Mouse (Mus musculus) lung, postnatal 25 days (tissue): ENCODE data around the gene Cyp2s1.

Source experiments
- DNase-seq: peaks from one replicate; pipeline ENCODE4 v3.0.0; 2022; ENCODE audit warnings: low spot score

The Cyp2s1 gene

DNA sequence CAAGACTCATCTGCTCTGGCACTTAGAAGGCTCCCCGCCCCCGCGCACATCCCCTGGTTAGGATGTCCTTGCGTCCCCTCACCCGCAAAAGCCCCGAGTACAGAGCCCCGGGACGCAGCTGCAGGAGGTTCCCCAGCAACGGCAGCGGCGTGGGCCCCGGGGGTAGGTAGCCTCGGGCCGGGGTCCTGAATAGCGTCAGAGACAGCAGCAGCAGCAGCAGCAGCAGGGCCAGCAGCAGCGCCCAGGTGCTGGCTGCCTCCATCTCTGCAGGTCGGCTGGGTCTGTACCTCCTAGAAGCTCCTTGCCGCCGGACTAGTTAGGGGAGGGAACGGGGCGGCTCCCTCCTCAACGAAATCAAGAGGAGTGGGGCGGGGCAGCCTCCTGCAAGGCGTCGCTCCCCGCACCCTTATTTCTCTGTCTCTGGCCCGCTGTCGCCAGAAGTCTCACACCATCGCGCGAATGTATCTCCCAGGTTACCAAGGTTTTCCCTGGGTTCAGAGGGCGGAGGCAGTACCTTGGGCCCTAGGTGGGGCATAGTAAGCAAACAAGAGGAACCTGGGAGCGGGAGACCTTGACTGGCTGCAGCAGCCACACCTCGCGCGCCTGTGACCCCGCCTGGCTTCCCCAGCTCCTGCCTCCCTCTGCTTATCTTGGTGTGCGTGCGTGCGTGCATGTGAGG lies at the start of gene Cyp2s1:
Gene Cyp2s1 (minus strand): TSS at position 673 of the 679 bp plus-strand sequence.
- DNase-seq = peak; percentile 67

DNA sequence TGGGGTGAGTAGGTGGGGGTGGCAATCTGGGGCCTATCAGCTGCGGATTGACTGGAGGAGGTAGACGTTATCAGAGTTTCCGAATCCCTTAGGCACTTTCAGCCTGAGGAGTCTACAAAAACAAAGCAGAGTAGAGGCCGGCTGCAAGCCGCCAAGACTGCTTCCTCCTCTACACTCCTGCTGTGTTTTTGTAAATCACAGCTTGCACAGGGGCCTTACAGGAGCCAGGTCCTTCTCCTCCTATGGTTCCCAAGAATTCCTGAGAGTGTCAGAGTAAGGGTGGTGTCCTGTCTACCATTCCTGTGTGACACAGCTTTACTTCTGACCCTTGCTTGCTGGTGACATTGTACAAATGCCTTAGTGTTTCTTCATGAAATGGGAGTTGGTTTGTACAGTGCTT lies 48.1 kb upstream of the Cyp2s1 start:
- no peak for DNase-seq

DNA sequence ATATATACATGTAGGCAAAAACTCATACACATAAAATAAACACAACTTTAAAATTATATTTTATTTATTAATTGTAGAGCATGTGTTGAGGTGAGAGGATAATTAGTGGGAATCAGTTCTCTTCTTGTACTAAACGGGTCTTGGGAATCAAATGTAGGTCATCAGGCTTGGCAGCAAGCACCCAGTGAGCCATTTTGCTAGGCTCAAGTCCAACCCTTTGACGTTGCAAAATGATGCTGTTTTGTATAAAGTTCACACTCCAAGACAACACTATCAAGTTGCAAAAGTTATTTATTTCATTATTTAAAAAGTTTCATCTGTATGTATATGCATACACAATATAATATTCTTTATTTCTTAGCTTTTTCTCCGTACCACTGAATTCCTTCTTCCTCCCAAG lies 47.0 kb upstream of the Cyp2s1 start:
- DNase-seq = no peak

DNA sequence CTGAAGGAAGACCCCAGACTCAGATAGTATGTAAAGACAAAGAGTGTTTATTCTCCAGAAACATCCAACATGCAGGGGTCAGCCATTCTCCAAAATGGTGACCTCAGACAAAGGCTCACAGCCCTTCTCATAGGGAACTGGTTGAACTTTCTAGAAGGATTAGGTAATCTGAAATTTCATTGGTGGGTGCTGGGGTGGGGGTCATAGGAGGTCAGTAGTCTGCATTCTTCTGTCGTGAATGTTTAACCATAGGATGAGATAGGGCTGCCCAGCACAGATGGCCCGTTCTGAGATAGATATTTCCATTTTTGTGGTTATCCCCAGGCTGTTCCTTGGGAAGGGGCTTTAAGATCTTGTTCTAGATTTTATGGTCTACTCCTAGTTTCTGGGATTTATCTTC lies 45.7 kb upstream of the Cyp2s1 start:
- no peak for DNase-seq

DNA sequence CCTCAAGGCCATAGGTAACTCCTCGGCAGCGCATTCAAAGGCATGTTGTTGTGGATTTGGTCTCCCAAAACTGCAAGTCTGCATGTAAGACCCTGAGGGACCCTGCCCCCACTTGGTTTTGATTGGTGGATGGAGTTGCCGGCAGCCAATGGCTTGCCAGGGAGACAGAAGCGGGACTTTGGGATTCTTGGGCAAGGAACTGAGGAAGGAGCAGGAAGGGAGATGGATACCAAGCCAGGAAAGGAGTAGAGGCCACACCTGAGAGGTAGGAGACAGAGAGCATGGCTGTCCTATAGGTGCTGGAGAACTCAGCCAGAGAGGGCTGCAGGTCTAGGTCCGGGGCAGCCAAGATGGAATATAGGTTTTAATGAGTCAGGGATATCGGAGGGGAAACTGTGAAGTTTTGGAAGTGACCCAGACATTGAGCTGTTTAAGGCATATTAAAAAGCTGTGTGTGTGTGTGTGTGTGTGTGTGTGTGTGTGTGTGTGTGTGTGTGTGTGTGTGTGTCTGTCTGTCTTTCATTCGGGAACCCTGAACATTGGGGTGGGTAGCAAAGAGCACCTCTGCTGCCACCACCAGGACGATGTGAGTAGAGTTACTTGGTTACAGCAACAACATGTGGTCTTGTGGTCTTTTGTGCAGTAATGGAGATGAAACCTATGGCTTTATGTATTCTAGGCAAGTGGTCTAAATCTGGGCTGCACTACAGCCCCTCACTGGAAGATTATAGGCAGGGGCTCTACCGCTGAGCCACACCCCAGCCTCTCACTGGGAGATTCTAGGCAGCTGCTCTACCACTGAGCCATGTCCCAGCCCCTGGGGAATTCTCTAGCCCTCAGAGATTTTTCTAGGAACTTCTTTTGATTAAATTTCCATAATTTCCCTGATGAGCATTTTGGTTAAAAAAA lies 43.5 kb upstream of the Cyp2s1 start:
- no peak for DNase-seq

DNA sequence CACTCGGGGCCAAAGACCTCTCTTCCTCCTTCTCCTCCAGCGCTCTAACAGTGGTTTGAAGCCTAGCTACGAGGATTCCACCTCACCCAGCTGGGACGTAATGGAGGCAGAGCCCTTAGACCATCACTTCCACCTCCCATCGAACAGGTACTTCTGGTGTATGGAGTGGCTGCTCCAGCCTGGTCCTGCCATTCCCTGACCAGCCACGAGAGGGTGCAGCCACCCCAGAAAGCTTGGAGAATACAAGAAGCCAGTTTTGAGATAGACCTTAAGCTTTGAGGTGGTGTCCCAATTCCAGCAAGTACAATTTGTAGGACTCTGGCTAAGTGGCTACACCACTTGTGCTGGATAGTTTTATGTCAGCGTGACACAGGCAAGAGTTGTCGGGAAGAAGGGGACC lies 38.4 kb upstream of the Cyp2s1 start:
- peak; percentile 77 for DNase-seq

DNA sequence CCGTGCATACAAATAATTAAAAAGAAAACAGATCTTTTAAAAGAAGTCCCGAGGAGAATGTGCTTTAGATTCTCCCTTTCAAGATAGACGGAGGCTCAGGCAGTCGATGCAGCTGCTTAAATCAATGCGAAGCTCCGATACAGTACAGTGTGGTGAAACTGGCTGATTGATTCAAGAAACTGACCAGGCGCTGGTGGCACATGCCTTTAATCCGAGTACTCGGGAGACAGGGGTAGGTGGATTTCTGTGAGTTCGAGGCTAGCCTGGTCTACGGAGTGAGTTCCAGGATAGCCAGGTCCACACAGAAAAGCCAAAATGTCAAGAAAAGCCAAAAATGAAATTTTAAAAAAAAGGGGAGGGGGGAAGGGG lies 31.7 kb upstream of the Cyp2s1 start:
- DNase-seq = no peak

DNA sequence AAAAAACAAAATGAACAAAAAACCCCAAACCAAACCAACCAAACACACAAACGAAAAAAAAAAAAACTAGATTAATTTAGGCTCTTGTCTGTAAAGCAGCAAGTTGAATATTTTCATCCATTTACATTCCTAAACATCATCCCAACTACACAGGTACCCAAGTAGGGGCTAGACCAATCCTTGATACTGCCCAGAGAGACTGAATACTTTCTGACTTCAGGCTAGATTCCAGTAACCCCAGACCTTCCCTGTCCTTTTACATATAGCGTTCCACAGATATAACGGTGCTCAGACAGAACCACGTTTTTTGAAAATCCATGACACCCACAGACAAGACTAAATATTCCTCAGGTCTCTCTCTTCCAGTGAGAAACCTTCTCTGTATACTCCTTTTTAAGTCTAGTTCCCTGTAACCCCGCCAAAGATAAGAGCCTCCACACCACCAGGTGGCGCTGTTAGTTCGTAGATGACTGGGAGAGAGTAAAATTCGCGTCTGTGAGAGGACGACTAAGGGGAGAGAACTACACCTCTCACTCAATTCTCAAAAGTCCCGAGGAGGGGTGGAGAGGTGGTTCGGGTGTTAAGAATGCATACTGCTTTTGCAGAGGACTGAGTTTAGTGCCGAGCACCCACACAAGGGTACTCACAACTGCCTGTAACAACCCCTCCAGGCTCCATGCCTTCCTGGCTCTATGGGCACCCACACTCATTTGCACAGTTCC lies 31.2 kb upstream of the Cyp2s1 start:
- DNase-seq = peak; percentile 87

DNA sequence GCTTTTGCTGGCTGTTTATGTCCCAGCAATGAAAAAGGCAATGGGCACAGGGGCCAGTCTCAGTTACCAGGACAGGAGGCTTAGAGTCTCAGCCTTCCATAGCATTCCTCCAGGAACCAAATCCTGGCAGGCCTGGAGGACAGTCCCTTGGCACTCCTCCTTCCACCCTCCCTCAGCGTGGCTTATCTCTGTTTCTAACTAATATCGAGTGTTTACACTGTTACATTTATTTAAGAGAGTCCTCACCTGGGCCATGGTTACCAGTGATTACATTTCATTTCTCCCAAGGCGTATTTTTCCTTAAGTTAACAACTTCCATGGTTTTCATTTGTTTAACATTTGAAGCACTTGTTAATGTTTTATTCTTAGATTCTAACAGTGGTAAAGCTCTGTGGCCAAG lies 28.2 kb upstream of the Cyp2s1 start:
- peak; percentile 72 for DNase-seq

DNA sequence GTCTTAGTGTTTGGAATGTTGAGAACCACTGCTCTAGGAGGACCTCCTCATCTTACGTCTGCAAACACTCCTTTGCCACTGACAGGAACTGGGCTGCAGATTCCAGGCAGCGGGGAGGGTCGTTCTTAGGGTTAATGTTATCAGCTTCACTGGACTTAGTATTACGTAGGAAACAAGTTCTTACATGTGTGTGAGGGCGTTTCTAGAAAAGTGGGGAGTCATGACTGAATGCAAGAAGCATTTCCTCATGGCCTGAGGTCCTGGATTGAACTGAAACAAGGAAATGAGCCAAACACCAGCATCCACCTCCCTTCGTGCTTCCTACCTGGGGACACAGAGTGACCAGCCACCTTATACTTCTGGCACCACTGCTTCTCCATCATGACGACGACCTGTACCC lies 27.7 kb upstream of the Cyp2s1 start:
- DNase-seq = no peak

DNA sequence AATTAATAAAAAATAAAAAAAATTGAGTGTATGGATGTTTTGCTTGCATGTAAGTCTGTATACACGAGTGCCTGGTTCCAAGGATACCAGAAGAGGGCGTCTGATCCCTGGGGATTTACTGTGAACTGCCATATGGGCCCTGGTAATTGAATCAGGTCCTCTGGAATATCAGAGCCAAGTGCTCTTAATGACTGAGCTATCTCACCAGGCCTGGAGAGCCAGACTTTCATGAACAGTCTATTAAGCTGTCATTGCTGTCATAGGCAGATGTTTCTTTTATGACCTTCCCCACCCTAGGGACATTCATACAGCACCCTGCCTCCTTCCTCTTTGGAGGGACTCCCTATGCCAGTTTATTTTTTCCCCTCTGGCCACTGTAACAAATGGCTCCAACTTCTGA lies 26.8 kb upstream of the Cyp2s1 start:
- no peak for DNase-seq

DNA sequence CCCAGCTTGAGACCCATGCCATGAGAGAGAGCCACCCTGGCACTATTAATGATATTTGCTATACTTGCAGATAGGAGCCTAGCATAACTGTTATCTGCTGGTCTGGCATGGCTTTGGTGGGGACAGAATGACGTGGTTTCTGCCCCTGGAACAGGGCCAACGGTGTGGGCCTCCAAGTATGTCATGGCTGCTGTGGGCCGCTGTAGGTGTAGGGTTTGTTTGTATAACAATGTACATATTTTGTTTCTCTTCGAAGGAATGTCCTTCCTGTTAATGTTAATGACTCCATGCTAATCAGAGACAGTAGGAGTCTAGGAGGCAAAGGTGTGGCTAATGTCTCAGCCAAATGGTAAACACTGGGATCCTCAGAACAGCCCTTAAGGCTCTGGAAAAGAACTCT lies 24.2 kb upstream of the Cyp2s1 start:
- no peak for DNase-seq

DNA sequence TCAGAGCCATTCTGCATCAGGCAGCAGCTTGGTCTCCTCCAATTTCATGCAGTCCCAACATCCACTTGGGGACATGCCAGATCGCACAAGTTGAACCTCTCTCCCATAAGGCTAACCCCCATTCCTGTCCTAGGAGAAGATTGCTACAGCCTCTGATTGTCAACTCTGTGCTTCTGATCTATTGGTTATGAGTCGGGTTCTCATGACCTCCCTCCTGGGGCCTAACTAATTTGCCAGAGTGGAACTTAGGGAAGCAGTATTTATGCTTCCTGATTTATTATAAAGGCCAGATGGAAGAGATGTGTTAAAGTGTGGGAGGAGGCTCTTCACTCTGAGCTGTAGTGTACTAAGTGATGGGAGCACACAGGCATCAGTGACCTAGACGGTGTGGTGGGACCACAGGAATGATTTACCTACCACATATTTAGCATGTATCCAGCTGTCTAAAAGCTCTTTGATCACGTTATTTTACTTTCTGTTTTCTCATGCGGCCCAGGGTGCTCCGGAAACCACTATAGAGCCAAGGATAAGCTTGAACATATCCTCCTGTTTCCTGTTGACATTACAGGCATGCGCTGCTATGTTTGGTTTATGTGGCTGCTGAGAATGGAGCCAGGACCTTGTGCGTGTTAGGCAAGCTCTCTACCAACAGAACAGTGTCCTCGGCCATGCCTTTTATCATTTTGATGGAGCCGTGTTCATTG lies 18.6 kb upstream of the Cyp2s1 start:
- peak; percentile 60 for DNase-seq

DNA sequence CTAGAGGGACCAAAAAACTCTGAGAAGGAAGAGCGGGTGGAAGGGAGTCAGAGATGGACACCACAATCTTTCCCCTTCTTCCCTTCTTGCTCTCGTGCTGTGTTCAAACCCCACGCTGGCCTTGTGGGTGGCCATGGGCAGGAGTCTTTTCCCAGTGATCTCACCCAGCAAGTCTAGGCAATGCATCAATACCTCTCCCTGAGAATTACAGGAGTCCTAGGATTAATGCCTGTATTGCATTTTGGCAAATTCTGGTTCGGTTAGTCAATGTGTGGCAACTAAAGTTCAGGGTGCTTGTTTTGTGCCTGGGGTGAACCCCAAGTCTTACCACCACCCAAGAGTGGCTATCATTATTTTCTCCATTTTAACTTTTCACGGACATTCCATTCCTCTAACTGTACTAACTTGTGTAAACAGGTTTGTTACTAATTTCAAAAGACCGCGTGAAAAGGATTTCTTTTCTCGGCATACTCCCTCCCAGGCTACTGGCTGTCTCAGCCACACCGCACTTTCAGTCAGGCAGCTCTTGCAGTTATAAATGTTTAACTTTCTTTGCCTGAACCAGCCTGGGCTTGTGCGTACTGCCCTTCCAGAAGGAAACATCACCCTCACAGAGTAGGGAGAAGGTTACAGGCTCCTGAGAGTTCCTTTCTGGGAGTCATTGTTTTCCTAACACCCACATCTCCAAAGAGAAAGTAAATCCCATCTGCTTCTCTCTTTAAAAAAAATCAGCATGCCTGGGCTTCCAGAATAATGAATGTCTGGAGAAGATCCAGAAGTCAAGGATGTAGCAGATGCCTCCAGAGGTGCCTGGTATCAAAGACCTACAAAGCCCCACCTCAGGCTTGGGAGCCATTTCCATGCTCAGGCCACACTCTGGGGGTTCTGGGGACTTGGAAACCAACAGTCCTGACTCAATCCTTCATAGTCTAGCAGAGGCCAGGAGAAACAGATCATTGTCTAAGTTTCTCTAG lies 15.1 kb upstream of the Cyp2s1 start:
- no peak for DNase-seq

DNA sequence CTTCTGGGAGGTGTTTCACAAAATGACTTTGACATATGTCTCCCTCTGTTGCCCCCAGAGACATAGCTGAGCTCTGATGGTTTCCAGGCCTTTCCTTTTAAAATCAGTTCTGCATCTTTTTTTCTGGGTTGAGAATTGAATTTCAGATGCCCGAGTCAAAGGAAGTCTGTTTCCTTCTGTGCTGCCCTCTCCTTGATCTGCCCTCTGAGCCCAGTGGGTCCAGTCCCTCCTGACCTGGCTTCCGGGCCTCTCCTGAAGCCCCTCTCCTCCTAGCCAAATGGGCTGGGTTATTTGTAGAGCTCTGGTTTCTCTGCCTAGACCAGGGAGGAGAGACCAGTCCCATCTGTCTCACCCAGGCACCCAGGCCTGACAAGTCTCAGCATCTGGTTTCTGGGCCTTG lies 13.5 kb upstream of the Cyp2s1 start:
- no peak for DNase-seq

DNA sequence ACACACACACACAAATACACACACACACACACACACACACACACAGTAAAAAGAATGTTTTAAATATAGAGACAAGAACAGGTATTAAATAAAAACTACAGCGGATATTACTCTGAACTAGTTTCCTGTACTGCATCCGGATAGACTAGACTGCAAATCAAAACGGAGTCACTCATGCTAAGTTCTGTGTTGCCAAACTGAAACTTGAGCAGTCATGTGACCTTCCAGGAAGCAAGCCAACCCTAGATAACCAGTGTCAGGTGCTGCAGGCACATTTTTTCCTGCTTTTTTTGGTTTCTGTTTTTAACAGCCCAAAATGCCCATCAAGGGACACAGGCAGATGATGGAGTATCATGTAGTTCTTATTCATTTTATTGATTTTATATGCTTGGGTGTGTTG lies 10.5 kb upstream of the Cyp2s1 start:
- peak; percentile 72 for DNase-seq

DNA sequence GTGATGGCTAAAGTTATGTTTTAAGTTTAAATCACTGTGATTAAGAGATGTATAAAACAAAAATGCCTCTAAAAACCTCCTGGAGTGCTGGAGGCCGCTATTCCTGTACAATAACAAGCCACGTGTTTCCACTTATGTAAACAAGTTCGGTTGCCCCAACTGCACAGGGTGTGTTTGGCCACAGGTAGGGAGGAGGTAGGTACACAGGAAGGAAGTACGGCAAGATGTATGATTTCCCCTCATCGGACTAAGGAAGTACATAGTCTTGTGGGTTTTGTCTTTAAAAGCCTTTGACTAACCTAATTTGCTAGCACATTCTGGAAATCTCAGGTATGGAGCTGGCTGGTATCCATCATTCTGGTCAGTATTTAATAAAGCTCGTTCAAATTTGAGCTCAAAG lies 9.3 kb upstream of the Cyp2s1 start:
- DNase-seq = no peak

DNA sequence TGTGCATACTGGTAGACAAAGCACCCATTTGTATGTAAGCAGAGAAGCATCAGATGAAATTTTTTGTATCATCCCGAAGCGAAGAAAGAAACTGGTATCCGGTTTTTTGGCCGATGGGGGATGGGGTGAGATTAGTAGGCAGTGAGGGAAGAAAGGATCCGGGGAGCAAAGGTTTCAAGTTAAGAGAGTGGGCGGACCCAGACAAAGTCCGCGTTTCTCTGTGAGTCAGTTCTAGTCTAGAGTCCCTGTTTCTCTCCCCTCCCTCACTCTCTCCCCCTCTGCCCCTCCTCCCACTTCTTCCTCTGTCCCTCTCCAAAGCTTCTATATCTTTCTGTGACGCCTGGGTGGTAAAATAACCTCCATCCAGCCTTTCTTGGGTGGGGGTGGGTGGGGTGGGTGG lies 8.3 kb upstream of the Cyp2s1 start:
- DNase-seq = no peak

DNA sequence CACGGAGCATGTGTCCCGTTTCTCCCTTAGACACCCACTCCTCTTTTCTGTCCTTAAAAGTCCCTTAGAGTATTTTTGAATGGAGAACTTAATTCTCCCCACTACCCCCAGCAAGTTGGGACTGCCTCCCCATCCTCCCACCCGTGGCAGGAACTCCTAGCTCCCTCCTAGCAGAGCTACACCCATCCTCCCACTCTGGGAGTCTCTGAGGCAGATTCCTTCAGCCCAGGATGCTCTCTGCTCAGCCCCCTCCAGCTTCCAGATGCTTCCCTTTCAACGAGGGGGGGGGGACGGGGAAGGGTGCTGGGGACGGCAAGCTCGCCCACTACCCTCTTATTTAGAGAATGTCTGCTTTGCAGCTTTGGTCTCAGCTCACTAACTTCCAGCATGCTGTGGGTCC lies 1.1 kb downstream of the Cyp2s1 start:
- DNase-seq = no peak

DNA sequence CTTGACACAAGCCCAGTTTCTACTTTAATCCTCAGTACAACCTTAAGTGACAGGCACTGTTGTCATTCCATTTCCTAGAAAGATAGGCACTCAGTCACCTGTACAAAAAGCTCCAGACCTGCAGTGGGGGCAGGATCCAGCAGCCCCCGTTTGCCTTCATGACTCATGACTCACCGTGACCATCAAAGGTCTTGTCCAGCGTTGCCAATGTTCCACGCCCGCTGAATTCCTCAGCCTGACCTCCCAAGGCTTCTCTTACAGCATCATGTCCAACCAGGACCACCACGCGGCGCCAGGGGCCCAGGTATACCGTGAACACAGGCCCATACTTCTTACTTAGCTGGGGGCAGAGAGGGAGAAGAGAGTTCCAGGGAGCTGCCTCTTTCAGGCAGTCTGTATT lies 2.0 kb downstream of the Cyp2s1 start:
- DNase-seq = no peak

DNA sequence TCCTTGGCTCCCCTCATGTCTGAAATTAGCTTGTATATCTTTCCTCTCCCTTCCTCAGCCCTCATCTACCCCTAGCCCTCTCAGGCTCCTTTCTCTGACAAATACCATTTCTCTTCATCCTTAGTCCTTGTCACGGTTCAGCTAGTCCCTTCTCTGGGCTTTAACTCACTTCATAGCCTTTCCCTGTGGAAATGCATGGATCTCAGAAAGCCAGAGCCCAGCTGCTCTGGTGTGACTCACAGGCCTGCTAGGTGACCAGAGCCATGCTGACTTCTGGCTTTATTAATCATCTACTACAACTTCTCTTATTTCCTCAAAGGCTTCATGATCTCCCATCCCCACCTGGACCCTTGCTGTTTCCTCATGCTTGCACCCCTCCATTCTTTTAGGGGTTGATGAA lies 4.5 kb downstream of the Cyp2s1 start:
- DNase-seq = no peak
